Mouse (Mus musculus) lung, postnatal 0 days (tissue): ENCODE measurements around the gene Pxdc1. TPM values are rescaled to one million over a fixed set of nuclear protein-coding genes. Genes with fewer than 3 reads are reported as not detected.

Source experiments
- ATAC-seq: fragments of 200-750 bp; cut with Nextera tagmentation; 2 replicates; pipeline ENCODE4 v1.8.0; 2017; ENCODE audit warnings: moderate library complexity
- DNase-seq: peaks from one replicate; pipeline ENCODE4 v3.0.0-alpha.2; 2016; ENCODE audit warnings: low spot score
- H3K27ac ChIP-seq: fragments of 300-500 bp; sonication (generic); 2 replicates; pipeline ENCODE4 v1.5.1; 2014; ENCODE audit warnings: antibody characterized with exemption, mild to moderate bottlenecking, low read length, mixed read lengths
- H3K27me3 ChIP-seq: fragments of 300-500 bp; sonication (generic); replicated peaks from 2 replicates; pipeline ENCODE4 v1.6.1; 2014; ENCODE audit warnings: low read length, mixed read lengths; ENCODE audit not compliant: insufficient read depth
- H3K36me3 ChIP-seq: fragments of 300-500 bp; sonication (generic); 2 replicates; pipeline ENCODE4 v1.6.1; 2014; ENCODE audit warnings: low read length, mixed read lengths; ENCODE audit not compliant: insufficient read depth
- H3K4me1 ChIP-seq: fragments of 300-500 bp; sonication (generic); 2 replicates; pipeline ENCODE4 v1.6.1; 2014; ENCODE audit warnings: antibody characterized with exemption, low read depth, low read length, mixed read lengths; ENCODE audit not compliant: insufficient read depth
- H3K4me2 ChIP-seq: fragments of 300-500 bp; sonication (generic); replicated peaks from 2 replicates; pipeline ENCODE4 v1.6.1; 2014; ENCODE audit warnings: low read depth, mild to moderate bottlenecking, low read length, moderate library complexity, mixed read lengths
- H3K4me3 ChIP-seq: fragments of 300-500 bp; sonication (generic); 2 replicates; pipeline ENCODE4 v1.5.1; 2014; ENCODE audit warnings: low read depth, low read length
- H3K9ac ChIP-seq: fragments of 300-500 bp; sonication (generic); replicated peaks from 2 replicates; pipeline ENCODE4 v1.6.1; 2014; ENCODE audit warnings: low read depth, mild to moderate bottlenecking
- H3K9me3 ChIP-seq: fragments of 300-500 bp; sonication (generic); 2 replicates; pipeline ENCODE4 v1.6.1; 2016; ENCODE audit warnings: low read length, mixed read lengths
- CTCF ChIP-seq: IDR thresholded peaks from 2 replicates; pipeline ENCODE4 v1.5.1; 2016; ENCODE audit warnings: antibody characterized with exemption, mild to moderate bottlenecking
- EP300 ChIP-seq: IDR thresholded peaks from 2 replicates; pipeline ENCODE4 v1.6.1; 2016; ENCODE audit warnings: antibody characterized with exemption, mild to moderate bottlenecking, control low read depth
- WGBS: fragments of 180-500 bp; shearing (Covaris S2); extraction: QIAGEN DNeasy Blood & Tissue Kit; methylation state at CpG from one replicate; pipeline ENCODE4 v1.1.7; 2014; 5-methylcytosine and 5-hydroxymethylcytosine counted together
- polyA plus RNA-seq: library from polyadenylated mRNA; unstranded; fragments of >200 nt; fragmentation: Nextera tagmentation; extraction: Ambion mirVana; gene quantifications from 2 replicates; pipeline ENCODE4 v1.2.1, GENCODE M21; 2015

Pxdc1 gene
- polyA plus RNA-seq, 1 experiment from 2014 or later, result 44.3 TPM

GRCm38 (mm10) chr13:34647221-34647620, 6.1 kb downstream of the Pxdc1 start:
- no peak overlapping the region for H3K4me3 ChIP-seq
- H3K27ac ChIP-seq, result no peak overlapping the region
- no peaks in the 10 kb centered on the region for H3K9me3 ChIP-seq
- 79% methylated on average over 8 of the region's 8 CpGs for WGBS
- TF ChIP-seq CTCF (no peak), EP300 (no peak)
- no peak for DNase-seq
- ATAC-seq, result no peak
- H3K4me1 ChIP-seq, result peaks cover 7% of the 10 kb centered on the region; the same call in 1 of the 2 replicates
- no peak overlapping the region for H3K4me2 ChIP-seq
- no peak overlapping the region for H3K9ac ChIP-seq
- H3K27me3 ChIP-seq, result peaks cover 4% of the 10 kb centered on the region; the same call in 1 of the 2 replicates
- H3K36me3 ChIP-seq, result no peaks in the 10 kb centered on the region

- Histone ChIP-seq H3K9me3 (no peaks in the 10 kb centered on the region), H3K27me3 (peaks cover 4% of the 10 kb centered on the region; the same call in 1 of the 2 replicates), H3K27ac (no peak overlapping the region), H3K4me1 (peaks cover 7% of the 10 kb centered on the region; the same call in 1 of the 2 replicates), H3K36me3 (no peaks in the 10 kb centered on the region), H3K9ac (no peak overlapping the region), H3K4me2 (no peak overlapping the region), H3K4me3 (no peak overlapping the region)
- DNase-seq (peak; percentile 63), ATAC-seq (peak; percentile 51)
- TF ChIP-seq CTCF (0 out of 2 replicates have a peak, but pooled peaks have one; percentile 11), EP300 (no peak)
- 44% methylated on average over 7 of the region's 7 CpGs for WGBS
Measured at GRCm38 (mm10) chr13:34646240-34646750, 7.0 kb downstream of the Pxdc1 start.

GRCm38 (mm10) chr13:34645519-34645918, 7.8 kb downstream of the Pxdc1 start:
- Histone ChIP-seq H3K27ac (no peak overlapping the region), H3K27me3 (peaks cover 4% of the 10 kb centered on the region; the same call in 1 of the 2 replicates), H3K4me3 (no peak overlapping the region), H3K9me3 (no peaks in the 10 kb centered on the region), H3K4me1 (peaks cover 7% of the 10 kb centered on the region; the same call in 1 of the 2 replicates), H3K4me2 (no peak overlapping the region), H3K36me3 (no peaks in the 10 kb centered on the region), H3K9ac (no peak overlapping the region)
- 90% methylated on average over 5 of the region's 5 CpGs for WGBS
- no peak for ATAC-seq
- no peak for TF ChIP-seq EP300
- no peak for TF ChIP-seq CTCF
- DNase-seq, result no peak

- no peak for TF ChIP-seq EP300
- TF ChIP-seq CTCF, result no peak
- peaks cover 7% of the 10 kb centered on the region; the same call in 1 of the 2 replicates for H3K4me1 ChIP-seq
- ATAC-seq, result no peak
Measured at GRCm38 (mm10) chr13:34644401-34644800, 8.9 kb downstream of the Pxdc1 start.

GRCm38 (mm10) chr13:34643926-34644325, 9.4 kb downstream of the Pxdc1 start:
- H3K9ac ChIP-seq, result no peak overlapping the region
- no peak overlapping the region for H3K27ac ChIP-seq
- DNase-seq (no peak), ATAC-seq (no peak)
- H3K4me3 ChIP-seq, result no peak overlapping the region
- no peaks in the 10 kb centered on the region for H3K27me3 ChIP-seq
- 82% methylated on average over 4 of the region's 4 CpGs for WGBS
- H3K9me3 ChIP-seq, result no peaks in the 10 kb centered on the region
- no peak overlapping the region for H3K4me2 ChIP-seq
- peaks cover 7% of the 10 kb centered on the region; the same call in 1 of the 2 replicates for H3K4me1 ChIP-seq
- no peaks in the 10 kb centered on the region for H3K36me3 ChIP-seq
- TF ChIP-seq EP300 (no peak), CTCF (no peak)

More at GRCm38 (mm10) chr13:34644401-34644800, 8.9 kb downstream of the Pxdc1 start:
- H3K27me3 ChIP-seq, result no peaks in the 10 kb centered on the region
- 77% methylated on average over 14 of the region's 14 CpGs for WGBS
- no peak for DNase-seq
- no peak overlapping the region for H3K9ac ChIP-seq
- no peak overlapping the region for H3K4me2 ChIP-seq
- no peak overlapping the region for H3K27ac ChIP-seq
- H3K4me3 ChIP-seq, result no peak overlapping the region
- H3K36me3 ChIP-seq, result no peaks in the 10 kb centered on the region
- H3K9me3 ChIP-seq, result no peaks in the 10 kb centered on the region

- DNase-seq (peak; percentile 70), ATAC-seq (no peak)
- H3K4me2 ChIP-seq, result no peak overlapping the region
- H3K27ac ChIP-seq, result no peak overlapping the region
- H3K27me3 ChIP-seq, result no peaks in the 10 kb centered on the region
- no peak overlapping the region for H3K9ac ChIP-seq
- H3K4me1 ChIP-seq, result peaks cover 7% of the 10 kb centered on the region; the same call in 1 of the 2 replicates
- no peaks in the 10 kb centered on the region for H3K9me3 ChIP-seq
- H3K4me3 ChIP-seq, result no peak overlapping the region
- WGBS, result 27% methylated on average over 7 of the region's 7 CpGs
- TF ChIP-seq EP300, result 0 out of 2 replicates have a peak, but pooled peaks have one; percentile 9
- TF ChIP-seq CTCF, result peak; percentile 96
- no peaks in the 10 kb centered on the region for H3K36me3 ChIP-seq
Measured at GRCm38 (mm10) chr13:34642941-34643875, 10.1 kb downstream of the Pxdc1 start.
